Mouse (Mus musculus) heart, postnatal 10 days (tissue): ENCODE data around the gene Magel2. TPM values are rescaled to one million over a fixed set of nuclear protein-coding genes. Genes with fewer than 3 reads are reported as not detected.
A peak's percentile ranks its signal among the peaks of the same experiment; 100 is the strongest.

ENCODE experiments used
- DNase-seq, 2 experiments: peaks; one replicate each; pipeline ENCODE4 v3.0.0; 2021
- intact Hi-C: fragments of 180-260 bp; cut with DNase I; formaldehyde crosslinking; loops from one replicate; pipeline ENCODE4 v1.15.1; 2025
- total RNA-seq, 2 experiments: library from RNA; stranded (reverse); gene quantifications; 2 replicates each; pipeline ENCODE4 v1.2.3; 2021

The Magel2 gene
- under 1 TPM; 0.14 to 0.15 TPM for total RNA-seq

GRCm38 (mm10) chr7:62376510-62377304, at the start of gene Magel2:
TSS of gene Magel2 (plus strand) at chr7:62377010.
- DNase-seq = no peak
- intact Hi-C loops = loop anchor here (2.0 kb wide), 1 partner anchor 150 kb away; no protein-coding TSS in a partner anchor

GRCm38 (mm10) chr7:62345411-62345810, 31.4 kb upstream of the Magel2 start:
- DNase-seq = no peak
- intact Hi-C loops = no loop called here

- intact Hi-C loops = no loop called here
- no peak for DNase-seq
Observed at GRCm38 (mm10) chr7:62346269-62346668, 30.5 kb upstream of the Magel2 start, which contains the start of gene Ndn. TSS of gene Ndn (plus strand) at chr7:62346569.

- peak; percentile 82 to 84 for DNase-seq
- intact Hi-C loops = no loop called here
Observed at GRCm38 (mm10) chr7:62348106-62348803, 28.6 kb upstream of the Magel2 start.

GRCm38 (mm10) chr7:62348804-62349190, 28.0 kb upstream of the Magel2 start:
- intact Hi-C loops = no loop called here
- DNase-seq = peak in 1 of 2 experiments; percentile 1

- no peak for DNase-seq
- intact Hi-C loops = no loop called here
Observed at GRCm38 (mm10) chr7:62351266-62351665, 25.5 kb upstream of the Magel2 start.

GRCm38 (mm10) chr7:62365039-62365636, 11.7 kb upstream of the Magel2 start:
- no peak for DNase-seq
- intact Hi-C loops = no loop called here

GRCm38 (mm10) chr7:62366730-62367129, 10.1 kb upstream of the Magel2 start:
- intact Hi-C loops = no loop called here
- DNase-seq = no peak

- peak; percentile 12 to 34 for DNase-seq
- intact Hi-C loops = loop anchor here (2.0 kb wide), 1 partner anchor 149 kb away; no protein-coding TSS in a partner anchor
Observed at GRCm38 (mm10) chr7:62375658-62376057, 1.2 kb upstream of the Magel2 start.

GRCm38 (mm10) chr7:62377313-62377712, 503 bp downstream of the Magel2 start:
- intact Hi-C loops = loop anchor here (2.0 kb wide), 1 partner anchor 151 kb away; no protein-coding TSS in a partner anchor
- no peak for DNase-seq

- DNase-seq = no peak
- intact Hi-C loops = no loop called here
Observed at GRCm38 (mm10) chr7:62378529-62378928, 1.7 kb downstream of the Magel2 start.

- peak; percentile 34 to 55 for DNase-seq
- intact Hi-C loops = loop anchor here (5.0 to 10.0 kb wide), 2 partner anchors 1655 to 1768 kb away; no protein-coding TSS in a partner anchor
Observed at GRCm38 (mm10) chr7:62382391-62382790, 5.6 kb downstream of the Magel2 start.

GRCm38 (mm10) chr7:62388291-62388690, 11.5 kb downstream of the Magel2 start:
- no peak for DNase-seq
- intact Hi-C loops = loop anchor here (10.0 kb wide), 1 partner anchor 1773 kb away; no protein-coding TSS in a partner anchor

GRCm38 (mm10) chr7:62392202-62392601, 15.4 kb downstream of the Magel2 start:
- no peak for DNase-seq
- intact Hi-C loops = loop anchor here (10.0 kb wide), 1 partner anchor 63 kb away; no protein-coding TSS in a partner anchor

- DNase-seq = no peak
- intact Hi-C loops = no loop called here
Observed at GRCm38 (mm10) chr7:62406573-62407050, 29.8 kb downstream of the Magel2 start.

GRCm38 (mm10) chr7:62407803-62408202, 31.0 kb downstream of the Magel2 start:
- intact Hi-C loops = no loop called here
- no peak for DNase-seq

GRCm38 (mm10) chr7:62415222-62415621, 38.4 kb downstream of the Magel2 start:
- no peak for DNase-seq
- intact Hi-C loops = no loop called here

GRCm38 (mm10) chr7:62416173-62416572, 39.4 kb downstream of the Magel2 start:
- intact Hi-C loops = no loop called here
- no peak for DNase-seq

- DNase-seq = no peak
- intact Hi-C loops = no loop called here
Observed at GRCm38 (mm10) chr7:62418346-62418745, 41.5 kb downstream of the Magel2 start.

- DNase-seq = no peak
- intact Hi-C loops = no loop called here
Observed at GRCm38 (mm10) chr7:62419105-62419492, 42.3 kb downstream of the Magel2 start.
